Mouse (Mus musculus) forebrain, embryonic 15.5 days (tissue): Measurements from ENCODE around the gene Pramel6. TPM values are rescaled to one million over a fixed set of nuclear protein-coding genes. Genes with fewer than 3 reads are reported as not detected.
"Not testable (repeated sequence)": the region's sequence is repeated elsewhere in the genome, so short reads cannot be mapped to it uniquely, and the experiment has no call there.

Source experiments
- ATAC-seq: fragments of 200-750 bp; cut with Nextera tagmentation; replicated peaks from 2 replicates; pipeline ENCODE4 v1.8.0; 2017; ENCODE audit warnings: mild to moderate bottlenecking, moderate TSS enrichment, moderate library complexity
- H3K27ac ChIP-seq: fragments of 300-500 bp; sonication (generic); replicated peaks from 2 replicates; pipeline ENCODE4 v1.5.1; 2015; ENCODE audit warnings: mild to moderate bottlenecking, inconsistent platforms
- H3K27me3 ChIP-seq: fragments of 300-500 bp; sonication (generic); 2 replicates; pipeline ENCODE4 v1.6.1; 2015; ENCODE audit warnings: inconsistent platforms
- H3K36me3 ChIP-seq: fragments of 300-500 bp; sonication (generic); 2 replicates; pipeline ENCODE4 v1.6.1; 2015; ENCODE audit warnings: mild to moderate bottlenecking, inconsistent platforms
- H3K4me1 ChIP-seq: fragments of 300-500 bp; sonication (generic); 2 replicates; pipeline ENCODE4 v1.6.1; 2015; ENCODE audit warnings: inconsistent platforms
- H3K4me2 ChIP-seq: fragments of 300-500 bp; sonication (generic); replicated peaks from 2 replicates; pipeline ENCODE4 v1.6.1; 2015; ENCODE audit warnings: mild to moderate bottlenecking, inconsistent platforms
- H3K4me3 ChIP-seq: fragments of 300-500 bp; sonication (generic); 2 replicates; pipeline ENCODE4 v1.5.1; 2015; ENCODE audit warnings: mild to moderate bottlenecking, inconsistent platforms
- H3K9ac ChIP-seq: fragments of 300-500 bp; sonication (generic); replicated peaks from 2 replicates; pipeline ENCODE4 v1.6.1; 2015; ENCODE audit warnings: mild to moderate bottlenecking, inconsistent platforms
- H3K9me3 ChIP-seq: fragments of 300-500 bp; sonication (generic); 2 replicates; pipeline ENCODE4 v1.6.1; 2016; ENCODE audit warnings: inconsistent platforms
- WGBS: fragments of 180-500 bp; shearing (Covaris S2); methylation state at CpG from one replicate; pipeline ENCODE4 v1.1.7; 2015; ENCODE audit warnings: mixed read lengths; 5-methylcytosine and 5-hydroxymethylcytosine counted together
- polyA plus RNA-seq: library from polyadenylated mRNA; unstranded; fragments of >200 nt; fragmentation: Nextera tagmentation; extraction: Ambion mirVana; gene quantifications from 2 replicates; pipeline ENCODE4 v1.2.1, GENCODE M21; 2015

Pramel6 gene
- polyA plus RNA-seq: not detected in 2 replicates

DNA sequence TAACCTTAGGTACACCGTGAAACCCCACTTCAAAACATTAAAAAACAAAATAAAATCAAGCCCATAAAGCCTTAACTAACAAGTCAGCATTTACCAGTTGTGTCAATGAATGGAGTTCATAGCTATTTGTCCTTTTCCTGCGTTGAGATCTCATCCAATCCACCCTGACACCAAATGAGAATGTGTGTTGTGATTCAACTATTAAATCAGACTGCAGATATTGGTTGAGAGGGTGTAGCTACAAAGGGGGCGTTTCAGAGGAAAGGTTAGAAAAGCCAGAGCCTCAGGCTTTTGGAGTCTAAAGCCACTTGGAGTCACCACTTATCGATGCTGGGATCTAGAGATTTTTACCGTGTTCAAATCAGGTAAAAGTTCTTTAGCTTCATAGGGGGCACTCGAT lies at the start of gene Pramel6:
TSS of gene Pramel6 (plus strand) at position 301 of the 400 bp plus-strand sequence.
- WGBS: 86% methylated on average over 6 of the region's 6 CpGs
- no peak within 1 kb of the TSS for H3K9ac ChIP-seq
- ATAC-seq: no peak

DNA sequence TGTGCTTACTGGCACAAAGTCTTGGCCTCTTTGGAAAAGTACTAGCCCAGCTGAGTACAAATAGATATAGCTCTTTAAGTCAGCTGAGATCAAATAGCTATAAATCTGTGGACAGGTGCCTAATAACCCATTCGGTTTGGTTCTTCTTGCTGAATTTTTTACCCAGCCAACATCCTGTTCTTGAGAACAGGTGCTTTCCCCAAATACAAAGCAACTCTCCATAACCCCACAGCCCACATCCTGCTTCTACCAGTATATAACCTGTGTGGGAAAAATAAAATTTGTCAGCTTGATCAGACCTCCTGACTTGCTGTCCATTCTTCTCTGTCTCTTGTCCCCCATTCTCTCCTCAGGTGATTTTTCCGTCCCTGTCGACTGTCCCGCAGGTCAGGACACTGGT lies 44.6 kb upstream of the Pramel6 start:
- Histone ChIP-seq H3K9me3 (no peaks in the 10 kb centered on the region), H3K4me2 (no peak overlapping the region), H3K4me3 (no peak overlapping the region), H3K27ac (no peak overlapping the region), H3K9ac (no peak overlapping the region), H3K27me3 (no peaks in the 10 kb centered on the region), H3K4me1 (no peaks in the 10 kb centered on the region), H3K36me3 (no peaks in the 10 kb centered on the region)
- no peak for ATAC-seq
- 92% methylated on average over 4 of the region's 4 CpGs for WGBS

More for the DNA sequence above, at the start of gene Pramel6:
- H3K27me3 ChIP-seq: no peaks in the 10 kb centered on the region
- no peak within 1 kb of the TSS for H3K4me3 ChIP-seq
- H3K36me3 ChIP-seq: no peaks in the 10 kb centered on the region
- H3K4me1 ChIP-seq: no peaks in the 10 kb centered on the region
- H3K27ac ChIP-seq: no peak within 1 kb of the TSS
- H3K4me2 ChIP-seq: no peak within 1 kb of the TSS
- no peaks in the 10 kb centered on the region for H3K9me3 ChIP-seq

DNA sequence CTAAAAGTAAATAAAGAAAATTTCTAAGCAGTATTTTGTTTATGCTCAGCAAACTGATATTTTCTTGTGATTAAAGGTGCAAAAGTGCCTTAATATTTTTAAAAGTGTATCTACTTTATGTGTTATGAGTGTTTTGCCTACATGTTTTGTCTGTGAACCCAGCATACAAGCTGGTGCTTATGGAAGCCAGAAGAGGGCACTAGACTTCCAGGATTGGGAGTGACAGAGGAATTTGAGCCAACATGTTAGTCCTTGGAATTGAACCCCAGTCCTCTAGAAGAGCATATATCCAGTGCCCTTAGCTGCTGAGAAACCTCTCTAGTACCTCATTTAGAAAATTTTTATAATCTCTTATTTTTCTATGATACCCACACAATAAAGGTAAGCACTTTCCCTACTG lies 26.2 kb upstream of the Pramel6 start:
- Histone ChIP-seq H3K4me2 (no peak overlapping the region), H3K27ac (no peak overlapping the region), H3K4me1 (no peaks in the 10 kb centered on the region), H3K9me3 (no peaks in the 10 kb centered on the region), H3K9ac (no peak overlapping the region), H3K27me3 (no peaks in the 10 kb centered on the region), H3K4me3 (no peak overlapping the region), H3K36me3 (no peaks in the 10 kb centered on the region)
- ATAC-seq: no peak

DNA sequence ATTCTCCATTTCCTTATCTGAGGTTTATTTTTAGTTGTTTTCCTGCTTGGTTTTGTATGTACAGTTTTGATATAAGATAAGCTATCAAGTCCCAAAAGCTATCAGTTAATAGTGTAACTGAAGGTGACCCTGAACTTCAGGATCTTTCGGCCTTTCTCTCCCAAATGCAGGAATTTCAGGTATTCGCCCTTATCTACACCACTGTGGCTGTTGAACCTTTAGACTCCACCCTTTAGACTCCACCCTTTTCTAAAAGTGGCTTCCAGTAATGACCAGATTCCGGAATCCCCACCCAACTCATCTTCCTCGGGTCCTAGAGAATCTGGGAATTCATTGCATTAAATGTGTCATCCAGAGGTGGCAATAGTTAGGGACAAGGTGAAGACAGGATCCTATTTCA lies 25.2 kb upstream of the Pramel6 start:
- Histone ChIP-seq H3K4me3 (no peak overlapping the region), H3K36me3 (no peaks in the 10 kb centered on the region), H3K9ac (no peak overlapping the region), H3K27me3 (no peaks in the 10 kb centered on the region), H3K27ac (no peak overlapping the region), H3K9me3 (no peaks in the 10 kb centered on the region), H3K4me1 (no peaks in the 10 kb centered on the region), H3K4me2 (no peak overlapping the region)
- WGBS: 90% methylated on average over 4 of the region's 4 CpGs
- ATAC-seq: no peak

DNA sequence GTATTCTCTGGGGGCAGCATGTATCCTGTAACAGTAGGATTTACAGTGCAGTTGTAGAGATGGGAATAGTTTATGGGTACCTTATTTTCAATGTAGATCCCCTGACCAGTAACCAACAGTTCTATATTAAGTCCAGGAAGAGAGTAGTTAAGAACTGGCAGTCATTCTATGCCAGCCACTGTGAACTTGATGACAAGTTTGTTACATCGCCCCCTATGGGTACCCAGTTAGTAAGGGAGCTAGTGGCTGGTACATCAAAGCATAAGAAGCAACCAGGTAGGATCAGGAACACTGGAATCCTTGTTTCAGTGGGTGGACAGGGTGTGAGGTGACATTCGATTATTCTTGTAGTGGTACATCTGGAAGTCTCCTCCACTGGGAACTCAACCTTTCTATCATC lies 24.1 kb upstream of the Pramel6 start:
- 61% methylated on average over 2 of the region's 2 CpGs for WGBS
- no peaks in the 10 kb centered on the region for H3K9me3 ChIP-seq
- no peaks in the 10 kb centered on the region for H3K36me3 ChIP-seq
- ATAC-seq: no peak
- no peak overlapping the region for H3K4me3 ChIP-seq
- H3K4me2 ChIP-seq: no peak overlapping the region
- no peaks in the 10 kb centered on the region for H3K27me3 ChIP-seq
- no peak overlapping the region for H3K9ac ChIP-seq
- H3K27ac ChIP-seq: no peak overlapping the region
- no peaks in the 10 kb centered on the region for H3K4me1 ChIP-seq

DNA sequence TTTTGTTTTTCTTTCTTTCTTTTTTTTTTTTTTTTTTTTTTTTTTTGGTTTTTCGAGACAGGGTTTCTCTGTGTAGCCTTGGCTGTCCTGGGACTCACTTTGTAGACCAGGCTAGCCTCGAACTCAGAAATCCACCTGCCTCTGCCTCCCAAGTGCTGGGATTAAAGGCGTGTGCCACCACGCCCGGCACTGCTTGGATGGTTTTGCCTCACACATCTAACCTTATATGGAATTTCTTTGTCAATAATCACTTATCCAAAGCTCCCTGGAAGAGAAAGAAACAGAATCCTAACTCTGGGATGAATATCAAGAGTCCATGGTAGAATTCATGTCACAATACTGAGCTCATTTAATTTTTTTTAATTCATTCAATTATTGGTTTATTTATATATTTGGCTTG lies 9.4 kb upstream of the Pramel6 start, which contains the start of gene Pramel7:
TSS of gene Pramel7 (minus strand) at position 101 of the 400 bp plus-strand sequence.
- not testable (repeated sequence) for H3K9ac ChIP-seq, H3K9me3 ChIP-seq, H3K36me3 ChIP-seq, ATAC-seq, H3K27me3 ChIP-seq, H3K4me1 ChIP-seq, H3K27ac ChIP-seq, H3K4me3 ChIP-seq, H3K4me2 ChIP-seq
- WGBS: 84% methylated on average over 4 of the region's 5 CpGs

DNA sequence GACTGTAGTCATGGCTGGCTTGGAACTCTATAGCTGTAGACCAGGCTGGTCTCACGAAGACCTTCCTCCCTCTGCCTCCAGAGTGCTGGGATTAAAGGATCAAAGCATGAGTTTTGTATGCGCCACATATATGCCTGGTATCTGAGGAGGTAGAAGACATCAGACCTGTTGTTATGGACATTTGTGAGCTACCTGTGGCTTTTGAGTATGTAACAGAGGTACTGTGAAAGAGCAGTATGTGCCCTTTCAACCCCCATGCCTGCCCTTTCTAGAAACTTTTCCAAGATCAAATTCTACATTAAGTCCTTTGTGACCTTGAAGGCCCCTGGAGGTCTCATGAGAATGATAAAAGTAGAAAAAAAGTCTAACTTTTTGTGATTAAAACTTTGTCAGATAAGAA lies 8.7 kb downstream of the Pramel6 start:
- H3K27ac ChIP-seq: no peak overlapping the region
- H3K9ac ChIP-seq: no peak overlapping the region
- no peak for ATAC-seq
- H3K27me3 ChIP-seq: no peaks in the 10 kb centered on the region
- H3K4me2 ChIP-seq: no peak overlapping the region
- H3K4me1 ChIP-seq: no peaks in the 10 kb centered on the region
- WGBS: 95% methylated on average over 2 of the region's 2 CpGs
- H3K4me3 ChIP-seq: no peak overlapping the region
- no peaks in the 10 kb centered on the region for H3K36me3 ChIP-seq
- H3K9me3 ChIP-seq: no peaks in the 10 kb centered on the region

DNA sequence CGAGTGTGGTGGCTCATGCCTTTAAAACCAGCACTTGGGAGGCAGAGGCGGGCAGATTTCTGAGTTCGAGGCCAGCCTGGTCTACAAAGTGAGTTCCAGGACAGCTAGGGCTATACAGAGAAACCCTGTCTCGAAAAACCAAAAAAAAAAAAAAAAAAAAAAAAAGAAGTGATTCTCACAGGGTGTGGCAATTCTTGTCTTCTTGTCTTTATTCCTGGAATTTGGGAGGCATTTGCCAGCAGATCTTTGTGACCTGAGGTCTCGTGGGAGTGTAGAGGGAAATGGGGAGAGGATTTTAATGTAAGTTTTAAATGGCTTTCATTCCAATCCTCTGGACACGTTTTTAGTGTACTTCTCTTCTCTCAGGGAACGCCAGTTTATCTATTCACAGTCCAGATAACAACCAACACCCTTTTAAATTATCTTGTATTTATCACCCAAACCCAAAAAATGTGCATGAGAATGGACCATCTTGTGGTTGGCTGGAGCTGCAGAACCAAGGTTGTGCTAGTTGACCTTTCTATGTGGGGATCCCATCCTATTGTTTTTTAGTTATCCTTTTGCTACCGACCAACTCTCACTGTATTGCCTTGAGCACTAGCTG lies 9.2 kb downstream of the Pramel6 start:
- Histone ChIP-seq H3K27ac (no peak overlapping the region), H3K36me3 (no peaks in the 10 kb centered on the region), H3K9ac (no peak overlapping the region), H3K4me2 (no peak overlapping the region), H3K9me3 (no peaks in the 10 kb centered on the region), H3K4me3 (no peak overlapping the region), H3K27me3 (no peaks in the 10 kb centered on the region), H3K4me1 (no peaks in the 10 kb centered on the region)
- ATAC-seq: no peak
- 83% methylated on average over 8 of the region's 8 CpGs for WGBS

DNA sequence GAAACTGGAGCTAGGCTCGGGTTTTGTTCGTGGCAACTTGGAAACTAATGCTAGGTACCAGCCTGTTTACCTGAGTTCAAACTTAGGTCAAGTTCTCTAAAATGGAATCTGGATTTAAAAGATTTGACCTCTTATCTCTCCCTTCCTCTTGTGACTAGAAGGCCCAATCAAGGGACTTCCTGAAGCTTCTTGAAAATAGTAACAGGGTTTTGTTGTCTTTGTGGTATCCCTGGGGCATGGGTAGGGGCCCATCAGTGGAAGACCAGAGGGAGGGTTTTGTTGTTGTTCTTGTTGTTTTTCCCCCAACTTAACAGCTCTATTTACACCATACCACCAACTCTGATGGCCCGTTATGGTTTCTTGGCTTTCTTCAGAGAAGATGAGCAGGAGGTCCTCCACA lies 10.2 kb downstream of the Pramel6 start:
- Histone ChIP-seq H3K9ac (no peak overlapping the region), H3K4me3 (no peak overlapping the region), H3K27me3 (no peaks in the 10 kb centered on the region), H3K4me1 (no peaks in the 10 kb centered on the region), H3K9me3 (no peaks in the 10 kb centered on the region), H3K27ac (no peak overlapping the region), H3K36me3 (no peaks in the 10 kb centered on the region), H3K4me2 (no peak overlapping the region)
- ATAC-seq: no peak
- WGBS: 91% methylated on average over 3 of the region's 3 CpGs

DNA sequence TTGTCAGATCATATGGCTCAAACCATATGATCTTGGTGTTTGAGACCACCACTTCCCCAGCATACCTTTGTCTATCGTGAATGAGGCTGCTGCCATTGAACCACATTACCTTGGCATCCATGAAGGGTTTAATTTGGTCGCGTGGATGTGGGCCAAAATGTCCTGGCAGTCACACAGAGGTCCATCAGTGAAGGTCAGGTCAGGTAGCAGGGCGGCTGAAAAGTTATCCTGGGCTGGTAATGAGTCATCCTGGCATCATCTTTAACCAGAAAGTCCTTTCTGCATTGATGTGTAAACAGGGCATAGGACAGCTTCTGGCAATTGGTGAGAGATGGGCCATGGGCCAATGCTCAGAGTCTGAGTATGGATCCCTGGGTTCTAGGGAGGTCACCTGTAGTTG lies 14.3 kb downstream of the Pramel6 start:
- no peak overlapping the region for H3K9ac ChIP-seq
- no peaks in the 10 kb centered on the region for H3K4me1 ChIP-seq
- no peaks in the 10 kb centered on the region for H3K36me3 ChIP-seq
- no peaks in the 10 kb centered on the region for H3K27me3 ChIP-seq
- H3K4me3 ChIP-seq: no peak overlapping the region
- H3K9me3 ChIP-seq: no peaks in the 10 kb centered on the region
- WGBS: 90% methylated on average over 4 of the region's 4 CpGs
- H3K27ac ChIP-seq: no peak overlapping the region
- no peak overlapping the region for H3K4me2 ChIP-seq
- no peak for ATAC-seq

DNA sequence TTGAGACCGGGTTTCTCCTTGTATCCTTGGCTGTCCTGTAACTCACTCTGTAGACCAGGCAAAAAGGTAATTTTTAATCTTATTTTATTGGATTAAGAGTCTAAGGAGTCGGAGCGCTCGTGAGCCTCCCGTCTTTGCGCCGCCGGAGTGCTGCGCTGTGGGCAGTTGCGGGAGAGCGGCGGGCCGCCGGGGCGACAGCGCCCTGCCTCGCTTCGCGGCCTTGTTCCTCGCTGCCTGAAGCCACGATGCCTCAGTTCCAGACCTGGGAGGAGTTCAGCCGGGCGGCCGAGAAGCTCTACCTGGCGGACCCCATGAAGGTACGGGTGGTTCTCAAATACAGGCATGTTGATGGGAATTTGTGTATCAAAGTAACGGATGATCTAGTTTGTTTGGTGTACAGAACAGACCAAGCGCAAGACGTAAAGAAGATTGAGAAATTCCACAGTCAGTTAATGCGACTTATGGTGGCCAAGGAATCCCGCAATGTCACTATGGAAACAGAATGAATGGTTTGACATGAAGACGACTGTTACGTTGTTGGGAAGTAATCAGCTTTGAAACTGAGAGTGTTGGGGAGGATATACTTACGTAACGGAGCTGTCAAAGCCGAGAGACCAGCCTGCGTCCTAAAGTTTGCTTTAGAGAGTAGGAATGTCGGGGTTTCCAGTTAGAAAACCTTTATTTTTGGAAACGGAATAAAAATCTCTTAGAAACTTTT lies 19.7 kb downstream of the Pramel6 start:
- not testable (repeated sequence) for H3K4me1 ChIP-seq, H3K27ac ChIP-seq, H3K9ac ChIP-seq, H3K27me3 ChIP-seq, H3K36me3 ChIP-seq, H3K9me3 ChIP-seq
- peak overlapping the region; percentile 27 for H3K4me3 ChIP-seq
- peak; percentile 81 for ATAC-seq
- H3K4me2 ChIP-seq: peak overlapping the region; percentile 41
- WGBS: 31% methylated on average over 39 of the region's 39 CpGs

DNA sequence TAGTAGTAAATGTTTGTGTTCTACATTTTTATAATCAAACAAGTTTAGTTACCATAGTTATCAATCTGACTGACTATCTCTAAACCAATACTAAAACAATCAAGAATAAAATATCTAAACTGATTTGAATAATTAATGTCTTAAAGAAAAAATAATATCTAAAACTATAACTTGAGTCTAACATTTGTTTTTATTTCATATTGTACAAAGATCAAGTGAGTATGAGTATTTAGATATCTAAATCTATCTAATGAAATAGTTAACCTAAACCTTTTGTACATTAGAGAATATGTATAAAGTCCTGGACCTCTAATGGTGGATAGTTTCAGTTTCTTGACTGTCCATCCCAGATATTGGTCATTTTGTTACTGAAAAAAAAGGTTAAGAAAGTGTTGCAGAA lies 25.1 kb downstream of the Pramel6 start, which contains the start of gene Olfr153:
TSS of gene Olfr153 (plus strand) at position 301 of the 400 bp plus-strand sequence.
- Histone ChIP-seq H3K4me2 (no peak within 1 kb of the TSS), H3K27ac (no peak within 1 kb of the TSS), H3K27me3 (no peaks in the 10 kb centered on the region), H3K9ac (no peak within 1 kb of the TSS), H3K9me3 (no peaks in the 10 kb centered on the region), H3K36me3 (no peaks in the 10 kb centered on the region), H3K4me1 (no peaks in the 10 kb centered on the region), H3K4me3 (no peak within 1 kb of the TSS)
- no peak for ATAC-seq

DNA sequence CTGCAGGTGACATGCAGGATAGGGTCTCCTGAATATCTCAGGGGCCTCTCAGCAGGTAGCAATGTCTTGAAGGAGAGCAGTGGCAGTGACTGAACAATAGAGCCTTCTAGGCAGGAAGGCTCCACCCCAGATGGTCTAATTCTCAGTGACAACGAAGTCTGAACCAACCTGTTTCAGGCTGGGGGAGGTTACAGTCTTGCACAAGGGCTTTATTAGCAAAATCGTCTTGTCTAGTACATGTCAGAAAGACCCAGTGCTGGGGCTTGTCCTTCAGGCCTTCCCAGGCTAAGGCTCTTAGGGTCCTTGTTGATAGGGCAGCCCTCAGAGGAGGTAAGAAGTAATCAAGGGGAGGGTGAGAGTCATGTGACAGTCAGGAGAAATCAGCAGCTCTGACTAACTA lies 28.5 kb downstream of the Pramel6 start:
- no peaks in the 10 kb centered on the region for H3K4me1 ChIP-seq
- no peak overlapping the region for H3K4me3 ChIP-seq
- no peak overlapping the region for H3K27ac ChIP-seq
- H3K9me3 ChIP-seq: no peaks in the 10 kb centered on the region
- no peak overlapping the region for H3K4me2 ChIP-seq
- no peaks in the 10 kb centered on the region for H3K27me3 ChIP-seq
- 58% methylated on average over 2 of the region's 2 CpGs for WGBS
- no peaks in the 10 kb centered on the region for H3K36me3 ChIP-seq
- no peak overlapping the region for H3K9ac ChIP-seq
- no peak for ATAC-seq
